Mouse (Mus musculus): ENCODE data around the gene Ddn.
"Not testable (repeated sequence)": the region's sequence is repeated elsewhere in the genome, so short reads cannot be mapped to it uniquely, and the experiment has no call there.

Gene Ddn

GRCm38 (mm10) chr15:98831684-98832035, 22.4 kb upstream of the Ddn start:
- no peak for DNase-seq (ENCODE audit: low read depth, low spot score)

- peak; percentile 96 for DNase-seq (ENCODE audit: low read depth, low spot score)
Measured at GRCm38 (mm10) chr15:98830736-98831683, 21.7 kb upstream of the Ddn start, which contains the start of gene Prkag1. Gene Prkag1, minus strand, starts transcription at chr15:98831521.

- no peak for DNase-seq (ENCODE audit: low read depth, low spot score)
Measured at GRCm38 (mm10) chr15:98827611-98828011, 18.3 kb upstream of the Ddn start.

- peak; percentile 41 for DNase-seq (ENCODE audit: low read depth, low spot score)
Measured at GRCm38 (mm10) chr15:98823434-98823833, 14.1 kb upstream of the Ddn start.

DNA sequence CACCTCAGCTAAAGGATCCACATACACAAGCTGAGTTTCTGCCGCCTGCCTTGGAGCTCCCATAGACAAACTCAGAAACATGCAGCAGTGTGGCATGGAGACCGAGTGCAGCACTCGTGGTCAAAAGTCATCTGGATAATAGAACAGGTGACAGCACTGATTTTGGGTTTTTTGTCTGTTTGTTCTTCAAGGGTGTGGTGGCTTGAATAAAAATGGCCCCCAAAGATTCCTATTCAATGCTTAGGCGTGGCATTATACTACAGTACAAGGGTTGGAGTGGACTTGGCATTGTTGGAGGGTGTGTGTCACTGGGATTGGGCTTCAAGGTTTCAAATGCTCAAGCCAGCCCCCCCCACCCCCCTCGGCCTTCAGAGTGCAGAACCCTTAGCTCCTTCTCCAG, 12.9 kb upstream of the Ddn start:
- DNase-seq (ENCODE audit: low read depth, low spot score) = peak; percentile 57

DNA sequence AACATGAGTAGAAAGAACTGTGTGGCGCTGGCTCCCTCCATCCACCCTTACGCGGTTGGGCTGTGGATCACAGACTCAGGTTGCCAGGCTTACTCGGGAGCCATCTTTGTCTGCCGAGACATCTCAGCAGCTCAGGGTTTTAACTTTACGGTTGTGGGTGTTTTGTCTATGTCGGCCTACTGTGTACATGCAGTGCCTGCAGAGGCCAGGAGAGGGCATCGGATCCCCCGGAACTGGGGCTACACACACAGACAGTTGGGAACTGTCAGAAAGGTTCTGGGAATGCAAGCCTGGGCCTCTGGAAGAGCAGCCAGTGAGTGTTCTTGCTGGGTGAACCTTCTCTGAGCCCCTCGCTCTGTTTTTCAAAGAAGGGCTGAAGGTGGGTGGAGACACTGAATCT, 12.1 kb upstream of the Ddn start:
- peak; percentile 89 for DNase-seq (ENCODE audit: low read depth, low spot score)

DNA sequence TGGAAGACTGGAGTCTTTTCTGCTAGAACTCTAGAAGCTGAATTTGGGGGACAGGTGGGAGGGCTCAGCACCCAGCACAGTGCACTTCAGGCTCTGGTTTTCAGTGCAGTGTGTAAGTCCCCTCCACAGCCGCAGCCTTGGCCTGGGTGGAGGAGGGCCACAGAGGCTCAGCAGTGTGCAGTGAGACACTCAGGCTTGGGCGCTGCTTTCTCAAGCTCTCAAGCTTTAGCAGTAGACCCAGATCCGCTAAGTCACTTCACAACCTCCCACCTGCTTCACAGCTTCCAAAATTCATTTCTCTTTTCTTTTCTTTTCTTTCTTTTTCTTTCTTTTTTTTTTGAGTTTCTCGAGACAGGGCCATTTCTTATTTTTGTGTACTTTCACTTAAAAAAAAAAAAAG, 11.6 kb upstream of the Ddn start:
- no peak for DNase-seq (ENCODE audit: low read depth, low spot score)

GRCm38 (mm10) chr15:98818171-98818570, 8.9 kb upstream of the Ddn start:
- DNase-seq (ENCODE audit: low read depth, low spot score) = no peak

DNA sequence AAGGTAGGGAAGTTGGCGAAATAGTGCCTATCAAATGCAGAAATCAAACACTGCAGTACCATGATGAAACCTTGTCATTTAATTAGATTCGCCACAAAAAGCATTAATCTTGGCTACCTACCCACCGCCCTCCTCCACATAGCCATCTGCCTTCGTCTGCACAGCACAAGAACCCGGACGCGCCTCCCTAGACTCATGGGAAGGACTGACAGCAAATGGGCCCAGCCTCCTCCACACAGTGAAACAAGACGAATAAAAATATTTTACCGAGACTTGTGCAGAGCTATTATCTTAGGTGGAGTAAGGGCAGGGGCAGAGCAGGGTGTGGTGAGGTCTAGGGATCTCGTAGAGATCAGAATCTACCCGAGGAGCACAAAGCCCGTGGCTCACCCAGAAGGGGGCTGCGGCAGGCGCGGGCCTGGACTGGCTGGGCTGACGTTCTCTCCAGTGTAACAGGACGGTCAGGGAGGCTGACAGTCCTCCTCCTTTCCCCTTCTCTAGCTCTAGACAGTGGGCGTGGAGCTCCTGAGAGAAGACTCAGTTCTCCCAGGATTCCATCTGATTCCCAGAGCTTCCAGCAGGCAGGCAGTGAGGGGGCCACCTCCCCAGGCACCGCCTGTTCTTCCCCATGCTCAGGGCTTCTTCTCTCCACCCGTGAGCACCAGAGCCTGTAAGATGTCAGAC, 3.6 kb upstream of the Ddn start:
- no peak for DNase-seq (ENCODE audit: low read depth, low spot score)

DNA sequence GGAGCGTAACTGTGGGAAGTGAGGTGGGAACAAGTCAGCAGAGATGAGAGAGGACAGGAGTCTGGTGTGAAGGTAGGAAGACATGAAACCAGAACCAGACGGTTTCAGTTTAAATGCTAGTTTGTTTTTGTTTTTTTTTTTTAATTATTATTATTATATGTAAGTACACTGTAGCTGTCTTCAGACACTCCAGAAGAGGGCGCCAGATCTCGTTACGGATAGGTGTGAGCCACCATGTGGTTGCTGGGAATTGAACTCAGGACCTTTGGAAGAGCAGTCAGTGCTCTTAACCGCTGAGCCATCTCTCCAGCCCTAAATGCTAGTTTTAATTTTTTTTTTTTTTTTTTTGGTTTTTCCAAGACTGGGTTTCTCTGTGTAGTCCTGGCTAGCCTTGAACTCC, 922 bp upstream of the Ddn start:
- not testable (repeated sequence) for DNase-seq (ENCODE audit: low read depth, low spot score)

DNA sequence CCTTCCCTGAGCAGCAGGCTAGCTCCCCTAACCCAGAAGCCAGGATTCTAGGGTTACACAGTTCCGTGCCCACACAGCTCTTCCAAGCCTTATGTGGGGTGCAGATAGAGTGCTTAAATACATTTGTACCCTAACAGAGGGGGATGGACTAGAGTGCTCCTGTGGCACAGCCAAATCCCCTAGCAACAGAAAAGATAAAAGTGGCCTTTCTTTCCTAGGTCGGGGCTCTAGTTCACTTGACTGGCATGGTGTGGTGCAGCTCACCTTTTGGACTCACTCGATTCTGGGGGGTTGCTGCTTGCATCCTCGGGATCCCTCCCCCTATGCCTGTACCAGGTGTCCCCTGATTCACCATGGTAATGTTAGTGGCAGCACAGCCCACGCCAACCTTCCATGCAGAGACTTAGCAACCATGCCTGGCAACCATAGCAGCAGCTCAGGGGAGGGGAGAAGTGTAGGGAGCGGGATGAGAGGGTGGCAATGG, 597 bp downstream of the Ddn start:
- DNase-seq (ENCODE audit: low read depth, low spot score) = no peak

- DNase-seq (ENCODE audit: low read depth, low spot score) = no peak
Measured at GRCm38 (mm10) chr15:98807895-98808650, 1.2 kb downstream of the Ddn start.

GRCm38 (mm10) chr15:98806809-98807770, 2.2 kb downstream of the Ddn start:
- peak; percentile 78 for DNase-seq (ENCODE audit: low read depth, low spot score)

DNA sequence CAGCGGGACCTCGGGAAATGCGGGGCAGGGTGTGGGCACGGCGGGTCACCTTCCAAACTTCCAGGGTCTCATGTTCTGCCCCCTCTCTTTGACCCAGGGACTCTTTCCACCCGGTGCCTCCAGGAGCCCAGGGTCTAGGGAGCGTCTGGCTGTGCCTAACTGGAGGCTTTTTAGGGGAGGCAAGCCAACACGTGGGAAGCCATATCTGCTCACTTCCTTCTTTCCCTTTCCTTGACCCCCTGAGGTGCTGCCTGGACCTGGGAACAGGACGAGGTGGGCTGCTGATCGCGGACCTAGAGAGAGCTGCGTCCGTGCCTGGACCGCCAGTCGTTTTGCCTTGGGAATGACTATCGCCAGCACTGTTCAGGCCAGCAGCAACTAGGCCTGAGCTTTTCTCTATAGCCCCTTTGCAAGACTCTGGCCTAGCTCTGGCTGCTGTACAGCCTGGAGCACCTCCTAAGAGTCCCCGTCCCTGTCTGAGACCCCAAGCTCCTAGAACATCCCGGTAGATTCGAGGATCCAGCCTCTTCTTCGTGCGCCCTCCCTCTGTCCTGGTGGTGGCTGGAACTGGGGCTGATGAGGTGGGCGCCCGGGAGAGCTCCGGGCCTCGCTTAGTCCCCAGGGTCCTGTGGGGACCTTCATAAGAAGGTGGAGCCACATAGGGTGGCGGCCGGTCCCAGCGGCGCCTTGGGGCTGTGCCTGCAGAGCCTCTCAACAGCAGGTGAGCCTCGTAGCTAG, 3.0 kb downstream of the Ddn start:
- DNase-seq (ENCODE audit: low read depth, low spot score) = peak; percentile 42

DNA sequence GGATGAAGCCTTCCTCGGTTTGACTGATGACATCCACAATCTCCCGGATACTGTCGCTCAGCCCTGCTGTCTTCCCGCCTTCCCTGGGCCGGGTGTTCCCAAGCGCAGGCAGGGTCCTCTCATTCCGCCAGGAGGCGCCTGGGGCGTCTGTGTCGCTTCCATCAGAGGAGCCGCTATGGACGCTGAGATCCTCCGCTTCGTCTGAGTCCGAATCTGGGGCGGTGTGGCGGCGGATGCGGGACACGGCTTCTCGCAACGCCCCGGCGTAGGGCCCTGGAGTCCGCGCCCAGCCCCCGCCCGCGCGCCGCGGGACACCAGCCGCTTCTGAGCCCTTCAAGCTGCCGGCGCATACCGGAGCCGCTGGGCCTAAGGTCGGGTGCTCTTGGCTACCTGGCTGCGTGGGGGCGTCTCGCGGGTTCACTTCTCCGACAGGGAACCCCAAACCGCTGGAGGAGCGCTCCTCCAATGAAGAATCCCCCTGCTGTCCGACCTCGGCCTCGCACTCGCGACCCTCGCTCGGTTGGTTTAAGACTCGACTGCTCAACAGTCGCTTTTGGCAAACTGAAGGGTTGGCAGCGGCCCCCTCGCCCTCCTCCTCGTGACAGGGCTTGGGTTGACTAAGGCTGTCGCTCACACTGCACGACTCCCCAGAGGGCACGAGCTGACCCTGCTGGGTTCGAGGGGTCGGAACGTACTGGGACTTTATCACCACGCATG, 3.8 kb downstream of the Ddn start:
- DNase-seq (ENCODE audit: low read depth, low spot score) = peak; percentile 82

DNA sequence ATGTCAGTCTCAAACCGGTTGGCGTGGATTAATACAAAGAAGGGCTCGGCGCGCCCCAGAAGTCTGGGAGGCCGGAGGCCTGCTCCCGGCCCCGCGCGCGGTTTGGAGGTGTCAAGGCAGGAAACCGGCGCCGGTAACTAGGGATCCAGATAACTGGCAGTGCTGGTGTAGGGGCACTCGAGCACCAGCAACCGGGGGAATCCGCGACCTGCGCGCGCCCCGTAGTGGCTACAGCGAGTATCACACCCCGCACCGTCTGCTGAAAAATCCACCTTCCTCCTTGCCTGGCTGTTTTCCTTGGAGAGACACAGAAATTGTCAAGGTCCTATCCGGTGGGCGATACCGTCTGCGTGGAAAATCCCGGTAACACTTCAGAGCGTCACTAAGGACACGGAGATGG, 5.2 kb downstream of the Ddn start:
- DNase-seq (ENCODE audit: low read depth, low spot score) = peak; percentile 79

- peak; percentile 50 for DNase-seq (ENCODE audit: low read depth, low spot score)
Measured at GRCm38 (mm10) chr15:98802926-98803325, 6.4 kb downstream of the Ddn start.

- DNase-seq (ENCODE audit: low read depth, low spot score) = peak; percentile 74
Measured at GRCm38 (mm10) chr15:98799396-98799795, 9.9 kb downstream of the Ddn start.

DNA sequence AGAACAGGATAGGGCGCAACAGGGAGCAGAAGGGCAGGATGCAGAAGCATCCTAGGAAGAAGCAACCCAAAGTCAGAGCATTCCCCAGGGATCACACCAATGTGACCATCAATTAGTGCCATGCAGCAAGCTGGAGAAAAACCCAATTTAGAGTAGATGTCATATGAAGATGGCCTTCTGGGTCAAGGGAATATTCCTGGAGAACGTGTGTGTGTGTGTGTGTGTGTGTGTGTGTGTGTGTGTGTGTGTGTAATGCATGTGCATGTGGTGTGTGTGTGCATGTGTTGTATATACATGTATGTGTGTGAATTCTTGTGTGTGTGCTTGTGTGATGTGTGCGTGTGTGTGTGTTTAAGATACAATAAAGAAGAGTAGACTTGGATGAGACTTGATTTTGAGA, 10.4 kb downstream of the Ddn start:
- no peak for DNase-seq (ENCODE audit: low read depth, low spot score)

Measured in ES-CJ7 (cell line).